Mouse (Mus musculus): ENCODE measurements around the gene RPS10-NUDT3.

The RPS10-NUDT3 gene

GRCm38 (mm10) chr17:27610679-27611518 is 24.1 kb downstream of the RPS10-NUDT3 start:
- no peak for DNase-seq (ENCODE audit: low spot score)

DNA sequence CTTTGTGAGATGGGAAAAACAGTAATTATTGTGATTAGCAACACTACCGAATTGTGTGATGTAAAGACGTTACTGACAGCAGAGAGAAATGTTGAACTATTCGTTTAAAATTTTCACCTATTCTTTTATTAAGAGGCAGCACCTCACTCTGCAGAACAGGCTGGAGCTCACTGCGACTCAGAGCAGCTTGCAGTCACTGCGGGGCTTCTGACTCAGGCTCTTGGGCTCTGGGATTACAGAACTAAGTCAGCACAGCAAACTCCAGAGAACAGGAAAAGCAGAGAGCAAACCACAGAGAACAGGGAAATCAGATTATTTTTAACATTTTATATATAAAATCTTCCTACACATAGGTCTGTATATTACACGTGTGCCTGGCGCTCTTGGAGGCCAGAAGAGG is 25.4 kb downstream of the RPS10-NUDT3 start:
- DNase-seq (ENCODE audit: low spot score), result no peak

DNA sequence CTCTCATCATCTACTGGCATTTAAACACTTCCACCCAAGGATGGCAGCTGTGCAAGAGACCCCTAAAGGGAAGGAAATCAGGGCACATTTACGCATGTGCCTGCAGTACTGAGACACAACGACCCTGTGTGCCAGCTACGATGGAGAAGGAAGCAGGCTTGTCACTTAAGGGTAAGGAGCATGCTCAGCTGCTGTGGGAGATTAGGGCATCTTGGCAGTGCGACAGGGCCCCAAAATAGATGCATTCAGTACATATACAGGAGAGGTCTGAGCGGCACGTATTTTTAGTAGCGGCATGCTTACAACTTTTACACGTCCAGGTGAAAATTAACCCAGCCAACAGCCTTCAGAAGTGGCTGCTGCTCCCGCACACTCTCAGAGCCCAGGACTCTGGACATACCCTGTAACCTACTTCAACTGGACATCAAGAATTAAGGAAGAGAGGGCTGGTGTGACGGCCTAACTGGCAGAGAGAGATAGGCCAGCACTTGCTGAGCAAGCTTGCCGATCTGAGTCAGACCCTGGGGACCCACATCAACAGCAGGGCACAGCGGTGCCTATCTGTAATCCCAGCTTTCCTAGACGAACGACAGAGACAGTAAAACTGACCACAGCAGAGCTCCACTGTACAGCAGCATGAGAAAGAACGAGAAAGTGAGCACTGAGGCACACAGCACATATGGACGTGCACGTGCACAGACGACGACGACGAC is 31.3 kb downstream of the RPS10-NUDT3 start:
- DNase-seq (ENCODE audit: low spot score), result no peak

- DNase-seq (ENCODE audit: low spot score), result no peak
These were observed 32.0 kb downstream of the RPS10-NUDT3 start for GRCm38 (mm10) chr17:27603036-27603435.

DNA sequence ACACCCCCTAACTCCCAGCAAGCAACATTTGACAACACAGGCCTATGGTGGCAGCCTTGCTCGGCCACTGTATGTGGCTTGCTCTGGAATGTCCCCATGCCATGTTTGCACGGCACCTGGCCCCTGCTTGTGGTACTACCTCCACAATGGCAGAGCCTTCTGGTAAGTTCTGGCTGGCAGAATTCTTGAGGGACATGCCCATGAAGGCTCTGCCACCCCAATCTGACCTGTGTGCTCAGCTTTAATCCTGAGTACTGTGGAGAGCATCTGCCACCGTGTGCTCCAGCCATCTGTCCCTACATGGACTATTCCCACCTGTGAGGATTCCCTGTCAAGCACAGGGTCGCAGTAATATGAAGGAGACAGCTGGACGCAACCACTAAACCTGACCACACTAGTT is 34.2 kb downstream of the RPS10-NUDT3 start:
- no peak for DNase-seq (ENCODE audit: low spot score)

DNA sequence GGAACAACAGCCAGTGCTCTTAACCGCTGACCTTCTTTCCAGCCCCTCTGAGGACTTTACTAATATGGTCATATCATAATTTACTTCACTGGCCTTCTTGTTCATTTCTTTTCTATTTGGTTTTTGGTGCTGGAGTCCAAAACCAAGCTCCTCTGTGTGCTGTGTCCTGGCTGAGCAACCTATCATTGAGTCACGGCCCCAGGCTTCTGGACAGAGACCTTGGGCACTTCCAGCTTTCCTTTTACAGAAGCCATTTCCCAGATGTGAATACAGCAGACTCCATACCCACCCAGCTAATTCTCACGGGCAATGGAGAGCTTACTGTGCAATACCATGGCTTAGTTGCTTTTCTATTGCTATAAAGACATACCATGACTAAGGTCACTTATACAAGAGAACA is 34.7 kb downstream of the RPS10-NUDT3 start:
- no peak for DNase-seq (ENCODE audit: low spot score)

DNA sequence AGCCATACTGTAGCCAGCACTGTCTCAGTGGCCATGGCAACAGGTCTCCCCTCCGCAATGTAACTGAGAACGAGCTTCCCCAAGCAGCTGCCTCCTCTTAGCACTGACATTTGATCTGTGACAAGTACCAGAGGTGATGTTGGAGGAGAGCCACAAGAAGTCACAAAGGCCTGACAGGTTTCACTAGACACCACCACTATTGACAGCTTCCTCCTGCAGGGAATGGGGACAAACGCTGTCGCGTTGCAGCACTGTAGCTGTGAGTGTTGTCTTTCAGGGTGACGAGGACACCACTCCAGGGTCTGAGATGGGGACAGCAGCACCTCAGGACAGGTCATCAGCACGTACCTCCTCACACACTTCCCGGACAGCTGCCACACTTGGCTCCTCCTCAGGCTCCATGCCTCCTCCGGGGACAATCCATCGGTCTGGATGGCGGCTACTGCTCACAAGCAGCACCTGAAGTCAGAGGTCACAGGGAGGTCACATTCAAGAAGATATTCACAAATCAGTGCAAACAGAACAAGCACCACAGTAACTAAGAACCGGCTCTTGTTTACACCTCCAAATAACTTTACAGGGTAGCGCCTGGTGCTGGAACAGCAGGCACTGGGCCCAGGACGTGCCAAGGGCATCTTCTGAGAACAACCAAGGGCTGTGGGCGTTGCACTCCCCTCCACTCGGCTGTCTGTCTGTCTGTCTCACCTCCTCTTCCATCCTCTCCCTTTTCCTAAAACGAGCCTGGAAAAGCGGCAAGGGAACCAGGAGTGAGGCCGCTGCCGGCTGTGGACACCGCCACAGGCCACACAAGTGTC is 38.4 kb downstream of the RPS10-NUDT3 start:
- no peak for DNase-seq (ENCODE audit: low spot score)

- no peak for DNase-seq (ENCODE audit: low spot score)
These were observed 39.2 kb downstream of the RPS10-NUDT3 start for GRCm38 (mm10) chr17:27595659-27596375.

- DNase-seq (ENCODE audit: low spot score), result no peak
These were observed 42.5 kb downstream of the RPS10-NUDT3 start for GRCm38 (mm10) chr17:27592565-27592910.

- DNase-seq (ENCODE audit: low spot score), result no peak
These were observed 43.0 kb downstream of the RPS10-NUDT3 start for GRCm38 (mm10) chr17:27591826-27592564.

DNA sequence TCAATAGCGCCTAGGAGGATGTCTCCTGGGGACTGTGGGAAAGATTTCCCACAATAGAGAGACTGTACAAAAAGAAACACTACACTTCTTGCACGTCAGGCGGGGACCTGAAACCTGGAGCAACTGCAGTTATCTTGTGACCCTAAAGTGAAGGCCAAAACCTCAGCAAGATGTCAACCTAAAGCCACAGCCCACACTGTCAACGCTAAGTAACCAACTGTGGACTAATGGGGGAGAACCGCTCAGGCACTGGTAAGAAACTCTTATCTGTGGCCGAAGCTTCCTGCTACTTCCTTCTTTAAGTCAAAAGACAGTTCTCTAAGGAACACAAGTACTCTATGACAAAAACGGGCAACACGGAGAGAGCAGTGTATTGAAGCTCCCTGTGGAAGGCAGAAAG is 46.8 kb downstream of the RPS10-NUDT3 start:
- DNase-seq (ENCODE audit: low spot score), result no peak

DNA sequence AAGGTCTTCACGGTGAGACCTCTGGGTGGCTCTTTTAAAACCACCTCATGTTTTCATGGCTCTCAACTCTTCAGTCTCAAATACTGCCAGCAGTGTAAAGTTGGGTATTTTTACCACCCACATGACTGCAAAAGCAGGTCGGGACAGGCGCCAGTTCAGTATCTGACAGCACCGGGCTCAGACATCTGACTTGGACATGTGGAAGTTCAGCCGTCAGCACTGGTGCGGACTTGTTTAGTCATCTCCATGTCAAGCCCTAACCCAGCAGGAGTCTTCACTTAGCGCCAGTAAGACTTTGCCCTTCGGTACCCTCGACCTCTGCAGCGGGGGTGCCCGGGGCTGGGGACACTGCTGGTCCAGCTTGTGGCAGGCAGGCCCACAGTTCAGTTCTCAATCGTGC is 47.8 kb downstream of the RPS10-NUDT3 start:
- no peak for DNase-seq (ENCODE audit: low spot score)

DNA sequence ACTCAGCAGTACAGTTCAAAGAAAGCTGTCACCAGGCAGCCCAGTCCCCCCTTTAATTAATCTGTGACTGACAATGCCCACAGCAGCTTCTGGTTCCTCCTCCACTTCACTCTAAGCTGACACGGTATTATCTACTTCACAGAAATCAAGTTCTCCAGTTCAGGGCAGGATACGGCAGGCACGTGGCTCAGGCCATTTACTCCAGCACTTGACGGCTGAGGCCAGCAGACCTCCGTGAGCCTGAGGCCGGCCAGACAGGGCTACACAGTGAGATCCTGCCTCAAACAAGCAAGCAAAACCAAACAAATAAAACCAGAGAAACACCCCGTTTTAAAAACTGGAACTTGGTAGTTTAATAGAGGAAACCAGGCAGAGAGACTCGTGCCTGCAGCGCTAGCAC is 48.4 kb downstream of the RPS10-NUDT3 start:
- no peak for DNase-seq (ENCODE audit: low spot score)

DNA sequence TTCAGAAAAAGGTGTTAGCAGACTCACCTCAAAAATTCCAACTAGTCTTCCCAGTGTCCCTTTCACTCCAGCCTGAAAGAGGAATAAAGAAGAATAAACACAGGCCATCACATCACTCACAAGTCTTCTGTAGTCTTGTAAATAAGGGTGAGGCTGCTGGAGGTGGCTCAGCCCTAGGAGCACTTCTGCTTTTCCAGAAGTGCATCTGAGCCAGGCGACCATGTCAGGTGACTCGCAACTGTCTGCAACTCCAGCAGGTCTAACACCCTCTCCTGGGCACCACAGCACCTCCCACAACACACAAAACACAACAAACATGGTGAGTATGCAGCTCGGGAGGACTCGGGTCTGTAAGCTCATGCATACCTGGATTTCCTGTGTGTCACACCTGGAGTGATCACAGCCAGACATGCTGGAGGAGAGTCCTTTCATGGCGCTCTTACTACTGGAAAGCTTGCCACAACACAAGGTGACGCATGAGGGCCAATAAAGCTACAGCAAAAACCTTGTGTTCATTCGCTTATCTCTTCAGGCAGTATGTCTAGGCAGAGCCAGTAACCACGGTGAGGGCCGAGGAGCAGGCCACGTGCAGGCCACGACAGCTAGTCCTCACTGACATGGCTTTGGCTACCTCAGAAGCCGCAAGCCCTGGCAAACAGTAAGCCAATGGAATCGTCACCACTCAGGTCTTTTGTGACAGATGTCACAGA is 51.7 kb downstream of the RPS10-NUDT3 start:
- no peak for DNase-seq (ENCODE audit: low spot score)

DNA sequence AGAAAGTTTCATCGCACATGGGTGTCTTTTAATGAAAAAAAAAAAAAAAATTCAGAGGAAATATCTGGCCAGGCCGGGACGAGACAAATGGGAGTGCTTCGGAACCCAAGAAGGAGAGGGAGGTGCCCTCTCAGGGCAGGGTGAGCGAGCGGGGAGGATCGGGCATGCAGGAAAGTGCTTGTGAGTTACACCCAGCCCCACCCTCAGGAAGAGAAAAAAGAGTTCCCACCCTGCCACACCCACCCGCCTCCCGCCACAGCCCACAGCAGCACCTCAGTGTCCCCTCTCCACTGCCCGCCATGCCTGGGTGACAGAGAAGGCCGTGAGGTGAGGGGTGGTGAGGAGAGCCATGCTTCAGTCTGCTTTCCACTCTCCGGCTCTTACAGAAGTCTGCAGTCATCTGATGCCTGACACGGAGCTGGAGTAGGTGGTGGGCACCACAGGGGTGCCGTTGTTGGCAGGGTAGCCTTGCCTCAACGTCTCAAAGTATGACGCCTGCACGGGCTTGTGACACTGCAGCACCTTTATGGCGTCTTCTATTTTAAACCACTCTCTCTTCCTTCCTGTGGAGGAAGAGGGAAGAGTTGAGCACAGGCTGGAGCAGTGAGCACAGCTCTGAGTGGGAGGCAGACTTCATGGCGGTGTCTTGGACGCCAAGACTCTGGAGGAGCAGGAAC is 54.5 kb downstream of the RPS10-NUDT3 start:
- no peak for DNase-seq (ENCODE audit: low spot score)

GRCm38 (mm10) chr17:27579816-27580215 is 55.2 kb downstream of the RPS10-NUDT3 start:
- no peak for DNase-seq (ENCODE audit: low spot score)

DNA sequence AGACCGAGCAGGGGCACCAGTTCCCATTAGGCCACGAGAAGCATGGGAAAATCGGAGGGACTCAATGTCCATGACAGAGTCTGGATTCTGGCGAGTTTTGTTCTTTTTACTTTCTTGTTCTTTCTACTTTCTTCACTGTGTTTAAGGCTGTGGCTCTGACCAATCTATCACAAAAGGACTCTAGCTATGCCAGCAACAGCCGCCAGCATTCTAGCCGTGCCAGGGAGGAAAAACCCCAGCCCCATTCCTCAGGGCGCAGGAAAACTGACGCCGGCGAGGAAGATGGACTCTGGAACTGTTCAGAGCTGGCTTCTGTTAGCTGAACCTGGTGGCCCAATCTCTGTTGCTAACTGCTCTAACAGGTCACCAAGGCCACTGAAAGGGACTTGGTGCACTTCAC is 56.5 kb downstream of the RPS10-NUDT3 start:
- no peak for DNase-seq (ENCODE audit: low spot score)

- DNase-seq (ENCODE audit: low spot score), result no peak
These were observed 57.6 kb downstream of the RPS10-NUDT3 start for GRCm38 (mm10) chr17:27577468-27577867.

DNA sequence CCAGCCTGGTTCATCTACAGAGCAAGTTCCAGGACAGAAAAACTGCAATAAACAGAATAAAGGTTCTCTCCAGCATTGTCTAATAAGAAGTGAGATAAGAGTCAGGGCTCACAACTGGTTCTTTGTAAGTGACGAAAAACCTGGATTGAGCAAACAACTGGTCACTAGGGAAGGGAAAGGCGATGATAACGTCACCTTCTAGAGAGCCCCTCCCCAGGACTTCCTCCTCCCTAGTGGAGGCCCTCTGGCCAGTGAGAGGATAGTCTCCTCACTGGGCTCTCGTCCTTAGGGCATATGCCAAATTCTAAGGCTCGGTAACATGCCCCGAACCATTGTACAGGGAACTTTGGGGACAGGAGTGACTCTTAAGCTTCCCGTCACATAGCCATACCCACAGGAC is 59.0 kb downstream of the RPS10-NUDT3 start:
- no peak for DNase-seq (ENCODE audit: low spot score)

- no peak for DNase-seq (ENCODE audit: low spot score)
These were observed 59.8 kb downstream of the RPS10-NUDT3 start for GRCm38 (mm10) chr17:27575116-27575776.

Measured in testis, postnatal 14 days (tissue).